Mouse (Mus musculus) CD4-positive, CD25-positive, alpha-beta regulatory T cell, adult 4 months (primary cell): ENCODE measurements around the gene Vps33b. TPM values are rescaled to one million over a fixed set of nuclear protein-coding genes. Genes with fewer than 3 reads are reported as not detected.
"Not testable (repeated sequence)": the region's sequence is repeated elsewhere in the genome, so short reads cannot be mapped to it uniquely, and the experiment has no call there.

Source experiments
- ATAC-seq: one replicate; pipeline ENCODE4 v1.8.0; 2017
- polyA plus RNA-seq, 2 experiments: library from polyadenylated mRNA; unstranded; fragments of 100-300 nt; shearing (Covaris generic); gene quantifications; one replicate each; pipeline ENCODE4 v1.2.1; 2017

Gene Vps33b
- polyA plus RNA-seq, 2 experiments from 2014 or later, result 28.9 to 44.3 TPM

DNA sequence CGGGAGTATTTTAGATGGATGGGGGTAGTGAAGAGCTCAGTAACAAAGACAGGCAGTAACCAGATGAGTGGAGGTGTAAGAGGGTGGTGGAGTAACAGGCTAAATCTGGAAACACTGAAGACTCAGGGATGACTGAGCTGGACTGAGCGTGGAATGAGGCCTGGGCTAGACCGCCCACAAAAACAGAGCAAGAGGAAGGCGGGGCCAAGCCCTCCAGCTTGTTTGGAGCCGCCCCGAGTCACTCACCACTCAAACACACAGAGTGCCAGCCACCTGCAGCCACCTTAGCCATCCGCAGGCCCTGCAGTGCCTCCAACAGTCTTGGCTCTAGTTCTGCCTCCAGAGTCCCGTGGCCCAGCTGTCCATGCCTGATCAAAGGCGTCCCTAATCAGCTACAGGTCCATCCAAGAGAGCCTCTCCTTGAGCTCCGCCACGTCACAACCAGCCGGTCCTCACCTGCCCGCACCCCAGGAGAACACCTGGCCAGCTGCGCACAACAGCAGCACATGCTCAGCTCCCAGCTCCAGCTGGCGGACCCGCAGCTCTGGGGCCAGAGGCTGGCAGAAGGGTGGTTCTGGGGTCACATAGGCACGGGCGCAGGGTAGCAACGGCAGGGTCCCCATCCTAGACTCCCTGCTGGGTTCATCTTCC is 50.5 kb downstream of the Vps33b start:
- ATAC-seq, result no peak

GRCm38 (mm10) chr7:80323336-80323735 is 53.9 kb downstream of the Vps33b start:
- no peak for ATAC-seq

- ATAC-seq, result peak; percentile 98
Observed at GRCm38 (mm10) chr7:80324043-80324815, 54.8 kb downstream of the Vps33b start, which contains the start of gene Rccd1. Rccd1 (minus strand) TSS chr7:80324454.

GRCm38 (mm10) chr7:80324816-80325119 is 55.3 kb downstream of the Vps33b start:
- not testable (repeated sequence) for ATAC-seq

DNA sequence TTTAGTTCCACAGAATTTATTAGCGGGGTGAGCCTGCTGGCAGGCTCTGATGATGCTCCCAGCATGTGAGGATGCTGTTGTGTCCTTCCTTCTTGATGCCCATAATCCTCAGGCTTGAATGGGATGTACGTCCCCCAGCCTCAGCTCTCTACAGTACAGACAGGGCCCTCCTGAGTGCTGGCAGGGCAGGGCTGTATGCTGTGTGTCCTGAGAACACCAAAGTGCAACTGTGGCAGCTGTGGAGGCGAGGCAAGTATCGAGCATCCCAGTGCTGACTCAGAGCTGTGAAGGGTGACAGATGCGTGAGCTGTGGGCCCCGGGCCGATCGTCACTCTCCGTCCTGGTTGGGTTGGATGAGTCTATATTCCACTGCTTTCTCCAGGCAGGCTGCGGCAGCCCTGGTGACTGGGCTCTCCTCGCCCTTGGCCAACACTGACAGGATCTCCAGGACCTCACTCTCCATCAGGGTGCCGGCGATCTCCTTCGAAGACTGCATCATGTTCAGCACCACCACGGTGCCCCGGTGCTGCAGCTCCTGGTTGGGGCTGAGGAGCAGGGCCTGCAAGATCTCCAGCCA is 55.9 kb downstream of the Vps33b start:
- no peak for ATAC-seq

DNA sequence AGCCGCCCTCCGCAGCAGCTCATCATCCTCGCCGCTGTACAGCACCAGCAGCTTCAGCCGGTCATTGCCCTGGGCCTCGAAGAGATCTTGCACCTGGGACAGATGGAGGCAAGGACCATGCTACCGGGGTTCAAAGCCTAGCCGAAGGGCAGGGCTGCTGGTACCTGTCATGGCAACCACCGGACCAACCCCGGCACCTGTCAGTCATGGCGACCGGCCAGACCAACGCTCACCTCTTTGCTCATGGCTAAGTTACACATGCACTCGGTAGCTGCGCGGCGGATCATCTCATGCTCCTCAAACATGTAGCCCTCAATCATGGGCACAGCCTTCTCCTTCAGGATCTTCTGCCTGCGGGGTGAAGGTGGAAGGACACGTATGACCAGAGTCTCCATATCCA is 56.6 kb downstream of the Vps33b start:
- ATAC-seq, result no peak

- ATAC-seq, result no peak
Observed at GRCm38 (mm10) chr7:80330278-80330677, 60.8 kb downstream of the Vps33b start.

DNA sequence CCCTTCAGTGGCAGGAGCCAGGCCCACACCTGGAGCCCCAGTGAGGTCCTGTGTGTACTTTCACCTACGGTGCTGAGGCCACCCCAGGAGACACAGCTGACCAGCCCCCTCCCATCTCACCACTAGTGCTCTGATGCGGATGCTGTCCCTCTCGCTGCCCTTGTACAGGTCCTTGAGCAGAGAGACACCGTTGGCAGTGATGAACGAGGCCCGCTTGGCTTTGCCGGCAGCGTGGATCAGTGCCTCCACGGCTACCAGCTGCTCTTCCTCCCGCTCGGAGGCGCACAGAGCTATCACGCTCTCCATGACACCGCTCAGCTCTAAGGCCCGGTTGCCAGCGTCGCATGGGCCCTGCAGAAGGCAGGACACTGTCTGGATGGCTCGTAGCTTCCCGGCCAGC is 62.0 kb downstream of the Vps33b start:
- ATAC-seq, result no peak

- ATAC-seq, result no peak
Observed at GRCm38 (mm10) chr7:80334848-80335247, 65.4 kb downstream of the Vps33b start.

- ATAC-seq, result no peak
Observed at GRCm38 (mm10) chr7:80336932-80337331, 67.5 kb downstream of the Vps33b start.

DNA sequence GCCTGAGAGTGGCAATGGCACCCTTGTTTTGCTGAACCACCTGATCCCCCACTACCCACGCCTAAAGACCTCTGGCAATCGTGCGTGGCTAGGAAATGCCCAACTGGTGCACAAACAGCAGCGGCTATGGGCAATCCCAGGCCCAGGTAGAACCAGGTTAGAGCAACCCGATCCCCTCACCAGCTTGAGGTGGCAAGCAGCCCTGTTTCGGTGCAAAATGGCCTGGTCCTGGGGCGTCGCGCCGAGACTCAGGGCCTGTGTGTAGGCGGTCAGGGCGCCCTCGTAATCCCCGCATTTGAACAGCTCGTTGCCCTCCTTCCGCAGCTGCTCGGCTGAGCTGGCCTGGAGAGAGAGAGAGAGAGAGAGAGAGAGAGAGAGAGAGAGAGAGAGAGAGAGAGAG is 69.9 kb downstream of the Vps33b start:
- no peak for ATAC-seq

- ATAC-seq, result peak; percentile 89
Observed at GRCm38 (mm10) chr7:80339793-80340628, 70.6 kb downstream of the Vps33b start.

DNA sequence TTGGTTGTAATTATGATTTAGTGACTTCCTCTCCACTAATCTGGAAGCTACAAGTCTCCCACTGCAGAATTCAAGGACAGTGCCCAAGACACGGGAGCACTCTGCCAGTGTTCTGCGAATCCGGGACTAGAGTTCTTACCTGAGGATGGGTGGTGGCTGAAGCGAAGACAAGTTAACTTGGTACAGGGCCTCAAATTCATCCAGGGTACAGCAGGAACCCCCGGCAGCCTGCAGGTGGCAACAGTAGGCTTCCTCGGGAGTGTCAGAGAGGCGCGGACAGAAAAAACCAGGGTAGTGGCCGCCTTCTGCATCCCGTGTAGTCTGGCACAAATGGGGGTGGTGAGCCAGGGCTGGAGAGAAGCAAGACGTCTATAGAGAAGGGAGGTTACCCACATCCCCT is 71.3 kb downstream of the Vps33b start, which contains the start of gene Unc45a:
TSS of gene Unc45a (minus strand) at position 213 of the 400 bp plus-strand sequence.
- ATAC-seq, result peak; percentile 59

Other genes starting within 250 kb of the Vps33b start
- gene Zfp710, start 244.8 kb upstream of the Vps33b start, polyA plus RNA-seq, result 1 to 10 TPM; 4.1 to 7.0 TPM
- gene Idh2, start 154.3 kb upstream of the Vps33b start, polyA plus RNA-seq, result 10 to 100 TPM; 22.4 to 23.9 TPM
- 10 to 100 TPM; 19.2 to 26.0 TPM for gene Sema4b, start 82.8 kb upstream of the Vps33b start, polyA plus RNA-seq
- 10 to 100 TPM; 86.5 to 98.1 TPM for gene Cib1, start 36.8 kb upstream of the Vps33b start, polyA plus RNA-seq
- gene Gdpgp1, start 36.8 kb upstream of the Vps33b start, polyA plus RNA-seq, result 10 to 100 TPM in 1 of 2 experiments, 1 to 10 TPM in 1; 8.4 to 11.4 TPM
- under 1 TPM in 1 of 2 experiments, not detected in 1; 0.94 TPM for gene Ttll13, start 23.3 kb upstream of the Vps33b start, polyA plus RNA-seq
- gene Ngrn, start 8.4 kb upstream of the Vps33b start, polyA plus RNA-seq, result 10 to 100 TPM; 28.9 to 34.0 TPM
- gene Prc1, start 24.8 kb downstream of the Vps33b start, polyA plus RNA-seq, result 10 to 100 TPM; 16.9 to 30.3 TPM
- gene Rccd1, start 54.8 kb downstream of the Vps33b start, polyA plus RNA-seq, result 1 to 10 TPM; 6.0 to 6.1 TPM
- gene Unc45a, start 71.4 kb downstream of the Vps33b start, polyA plus RNA-seq, result 10 to 100 TPM; 38.1 to 79.1 TPM
- 1 to 10 TPM; 6.9 to 7.2 TPM for gene Hddc3, start 73.5 kb downstream of the Vps33b start, polyA plus RNA-seq
- gene Man2a2, start 101.7 kb downstream of the Vps33b start, polyA plus RNA-seq, result 10 to 100 TPM; 10.4 to 22.3 TPM
- 1 to 10 TPM in 1 of 2 experiments, under 1 TPM in 1; 0.11 to 2.5 TPM for gene Fes, start 118.3 kb downstream of the Vps33b start, polyA plus RNA-seq
- 1 to 10 TPM; 5.5 to 7.3 TPM for gene Furin, start 135.8 kb downstream of the Vps33b start, polyA plus RNA-seq